Mouse (Mus musculus) stomach, postnatal 0 days (tissue): Measurements from ENCODE around the gene Slc10a1. TPM values are rescaled to one million over a fixed set of nuclear protein-coding genes. Genes with fewer than 3 reads are reported as not detected.

Source experiments
- ATAC-seq: fragments of 200-750 bp; cut with Nextera tagmentation; 2 replicates; pipeline ENCODE4 v1.8.0; 2017; ENCODE audit not compliant: low FRiP score, low TSS enrichment
- DNase-seq: peaks from one replicate; pipeline ENCODE4 v3.0.0-alpha.2; 2016; ENCODE audit warnings: low spot score
- H3K27ac ChIP-seq: fragments of 300-500 bp; sonication (generic); replicated peaks from 2 replicates; pipeline ENCODE4 v1.5.1; 2014; ENCODE audit warnings: mild to moderate bottlenecking, control low read depth
- H3K27me3 ChIP-seq: fragments of 300-500 bp; sonication (generic); 2 replicates; pipeline ENCODE4 v1.6.1; 2014; ENCODE audit warnings: low read length; ENCODE audit not compliant: control insufficient read depth, insufficient read depth
- H3K36me3 ChIP-seq: fragments of 300-500 bp; sonication (generic); 2 replicates; pipeline ENCODE4 v1.6.1; 2014; ENCODE audit warnings: low read length, mixed read lengths; ENCODE audit not compliant: control insufficient read depth, insufficient read depth
- H3K4me1 ChIP-seq: fragments of 300-500 bp; sonication (generic); replicated peaks from 2 replicates; pipeline ENCODE4 v1.6.1; 2014; ENCODE audit warnings: antibody characterized with exemption; ENCODE audit not compliant: control insufficient read depth, insufficient read depth
- H3K4me2 ChIP-seq: fragments of 300-500 bp; sonication (generic); replicated peaks from 2 replicates; pipeline ENCODE4 v1.6.1; 2014; ENCODE audit warnings: low read depth, mild to moderate bottlenecking, control low read depth, moderate library complexity
- H3K4me3 ChIP-seq: fragments of 300-500 bp; sonication (generic); 2 replicates; pipeline ENCODE4 v1.5.1; 2014; ENCODE audit warnings: low read depth, low read length, control low read depth
- H3K9ac ChIP-seq: fragments of 300-500 bp; sonication (generic); 2 replicates; pipeline ENCODE4 v1.6.1; 2014; ENCODE audit warnings: mild to moderate bottlenecking, low read length, control low read depth, mixed read lengths
- H3K9me3 ChIP-seq: fragments of 300-500 bp; sonication (generic); 2 replicates; pipeline ENCODE4 v1.6.1; 2016; ENCODE audit warnings: low read length; ENCODE audit not compliant: control insufficient read depth
- CTCF ChIP-seq: IDR thresholded peaks from 2 replicates; pipeline ENCODE4 v1.5.1; 2016; ENCODE audit warnings: antibody characterized with exemption, low read depth, mild to moderate bottlenecking, moderate library complexity
- EP300 ChIP-seq: optimal IDR thresholded peaks from 2 replicates; pipeline ENCODE3; 2016; ENCODE audit warnings: antibody characterized with exemption
- WGBS: fragments of 180-500 bp; shearing (Covaris S2); extraction: QIAGEN DNeasy Blood & Tissue Kit; methylation state at CpG from one replicate; pipeline ENCODE4 v1.1.7; 2014; 5-methylcytosine and 5-hydroxymethylcytosine counted together
- polyA plus RNA-seq: library from polyadenylated mRNA; unstranded; fragments of >200 nt; fragmentation: Nextera tagmentation; extraction: Ambion mirVana; gene quantifications from 2 replicates; pipeline ENCODE4 v1.2.1, GENCODE M21; 2015

The Slc10a1 gene
- polyA plus RNA-seq, 1 experiment from 2014 or later: 0.58 TPM

- no peak overlapping the region for H3K27ac ChIP-seq
- no peaks in the 10 kb centered on the region for H3K27me3 ChIP-seq
- ATAC-seq (no peak), DNase-seq (no peak)
- no peak overlapping the region for H3K9ac ChIP-seq
- no peaks in the 10 kb centered on the region for H3K4me1 ChIP-seq
- no peaks in the 10 kb centered on the region for H3K36me3 ChIP-seq
- H3K4me3 ChIP-seq: no peak overlapping the region
- H3K9me3 ChIP-seq: no peaks in the 10 kb centered on the region
- WGBS: 76% methylated on average over 10 of the region's 10 CpGs
- TF ChIP-seq CTCF (no peak), EP300 (no peak)
- no peak overlapping the region for H3K4me2 ChIP-seq
Measured at GRCm38 (mm10) chr12:80991806-80992205, 23.3 kb upstream of the Slc10a1 start.

- no peak for DNase-seq
- ATAC-seq: 0 out of 2 replicates have a peak, but pooled peaks have one; percentile 24
Measured at GRCm38 (mm10) chr12:80990901-80991445, 22.5 kb upstream of the Slc10a1 start.

GRCm38 (mm10) chr12:80988286-80988685 is 19.8 kb upstream of the Slc10a1 start:
- no peaks in the 10 kb centered on the region for H3K36me3 ChIP-seq
- no peak for ATAC-seq
- no peaks in the 10 kb centered on the region for H3K27me3 ChIP-seq
- H3K9ac ChIP-seq: no peak overlapping the region
- no peak overlapping the region for H3K4me2 ChIP-seq
- 60% methylated on average over 3 of the region's 3 CpGs for WGBS
- no peaks in the 10 kb centered on the region for H3K4me1 ChIP-seq
- TF ChIP-seq EP300 (no peak), CTCF (no peak)
- H3K9me3 ChIP-seq: no peaks in the 10 kb centered on the region
- no peak overlapping the region for H3K4me3 ChIP-seq
- no peak overlapping the region for H3K27ac ChIP-seq
- DNase-seq: no peak

More at GRCm38 (mm10) chr12:80990901-80991445, 22.5 kb upstream of the Slc10a1 start:
- TF ChIP-seq CTCF: no peak
- TF ChIP-seq EP300: no peak
- Histone ChIP-seq H3K9me3 (no peaks in the 10 kb centered on the region), H3K27ac (no peak overlapping the region), H3K4me2 (no peak overlapping the region), H3K4me1 (no peaks in the 10 kb centered on the region), H3K27me3 (no peaks in the 10 kb centered on the region), H3K9ac (no peak overlapping the region), H3K4me3 (no peak overlapping the region), H3K36me3 (no peaks in the 10 kb centered on the region)
- 75% methylated on average over 13 of the region's 13 CpGs for WGBS

- Histone ChIP-seq H3K4me1 (no peaks in the 10 kb centered on the region), H3K36me3 (no peaks in the 10 kb centered on the region), H3K9me3 (no peaks in the 10 kb centered on the region), H3K4me2 (no peak overlapping the region), H3K27ac (no peak overlapping the region), H3K4me3 (no peak overlapping the region), H3K9ac (no peak overlapping the region), H3K27me3 (no peaks in the 10 kb centered on the region)
- TF ChIP-seq EP300 (no peak), CTCF (peak; percentile 53)
- ATAC-seq (no peak), DNase-seq (no peak)
- 79% methylated on average over 4 of the region's 4 CpGs for WGBS
Measured at GRCm38 (mm10) chr12:80986628-80987027, 18.1 kb upstream of the Slc10a1 start.

- 74% methylated on average over 9 of the region's 9 CpGs for WGBS
- Histone ChIP-seq H3K9ac (no peak overlapping the region), H3K4me3 (no peak overlapping the region), H3K4me2 (no peak overlapping the region), H3K27ac (no peak overlapping the region), H3K4me1 (no peaks in the 10 kb centered on the region), H3K9me3 (no peaks in the 10 kb centered on the region), H3K27me3 (no peaks in the 10 kb centered on the region), H3K36me3 (no peaks in the 10 kb centered on the region)
- no peak for ATAC-seq
- TF ChIP-seq EP300 (no peak), CTCF (no peak)
- DNase-seq: no peak
Measured at GRCm38 (mm10) chr12:80983695-80984094, 15.2 kb upstream of the Slc10a1 start.

- ATAC-seq: no peak
- peak; percentile 67 for DNase-seq
- Histone ChIP-seq H3K27me3 (no peaks in the 10 kb centered on the region), H3K9ac (no peak overlapping the region), H3K36me3 (no peaks in the 10 kb centered on the region), H3K27ac (no peak overlapping the region), H3K4me1 (no peaks in the 10 kb centered on the region), H3K4me3 (no peak overlapping the region), H3K4me2 (no peak overlapping the region), H3K9me3 (no peaks in the 10 kb centered on the region)
- under 1% methylated on average over 7 of the region's 7 CpGs for WGBS
- TF ChIP-seq CTCF (peak; percentile 100), EP300 (no peak)
Measured at GRCm38 (mm10) chr12:80982326-80982725, 13.8 kb upstream of the Slc10a1 start.
